Comparison of ENCODE assay signal across 24 mouse cellular contexts in genomic region chr3:28740353-28740752, GRCm38 (mm10). TPM values are rescaled to one million over a fixed set of nuclear protein-coding genes. Genes with fewer than 3 reads are reported as not detected.
"Had no signal": no experiment of that assay in that cellular context is flagged by ENCODE, and none has a peak within 500 bp of the region (broad histone marks: within the 10 kb centered on the region; RNA-seq: fewer than 3 reads in every experiment).

No protein-coding gene starts in this region.

- H3K9me3 ChIP-seq: liver, embryonic 15.5 days; lung, embryonic 15.5 days; midbrain, embryonic 13.5 days; midbrain, embryonic 15.5 days; neural tube, embryonic 12.5 days had no signal

- H3K4me2 ChIP-seq: liver, embryonic 15.5 days; lung, embryonic 15.5 days; midbrain, embryonic 11.5 days; midbrain, embryonic 13.5 days; midbrain, embryonic 15.5 days; neural tube, embryonic 12.5 days had no signal

- H3K4me1 ChIP-seq: liver, embryonic 15.5 days; lung, embryonic 15.5 days; megakaryocyte, embryonic 14.5 days; neural tube, embryonic 12.5 days had no signal

- H3K27me3 ChIP-seq: liver, embryonic 15.5 days; lung, embryonic 15.5 days; midbrain, embryonic 13.5 days; midbrain, embryonic 15.5 days; neural tube, embryonic 12.5 days had no signal

- H3K27ac ChIP-seq: liver, embryonic 15.5 days; lung, embryonic 15.5 days; macrophage; midbrain, embryonic 13.5 days; midbrain, embryonic 15.5 days; neural tube, embryonic 12.5 days had no signal

- ATAC-seq: liver, postnatal 0 days; lung, postnatal 0 days; midbrain, embryonic 13.5 days; midbrain, embryonic 15.5 days had no signal

- H3K9ac ChIP-seq: liver, embryonic 15.5 days; liver, postnatal 0 days; lung, embryonic 15.5 days; midbrain, embryonic 13.5 days; midbrain, embryonic 15.5 days; neural tube, embryonic 12.5 days had no signal

- H3K36me3 ChIP-seq: liver, embryonic 15.5 days; lung, embryonic 15.5 days; midbrain, embryonic 13.5 days; midbrain, embryonic 15.5 days; neural tube, embryonic 12.5 days had no signal

- H3K4me3 ChIP-seq: liver, embryonic 15.5 days; lung, embryonic 15.5 days; megakaryocyte, embryonic 14.5 days; midbrain, embryonic 13.5 days; midbrain, embryonic 15.5 days; neural tube, embryonic 12.5 days had no signal

- DNase-seq: liver, postnatal 0 days; lung, adult 2 months; lung, postnatal 14 days; lung, postnatal 36 days; retina, postnatal 1 day; right cerebral cortex, adult 18-20 months; right cerebral cortex, postnatal 25 days; right cerebral cortex, postnatal 4 days; thymus, adult 18-20 months; thymus, postnatal 14 days; thymus, postnatal 36 days had no signal

RNA-seq across cellular contexts. Expression of gene Slc2a2, which starts 42.6 kb away (rescaled TPM):
- total RNA-seq: megakaryocyte progenitor cell, adult 5-6 weeks; midbrain, postnatal 0 days; monocyte, adult 5-6 weeks; neutrophil, adult 5-6 weeks had no signal
- polyA plus RNA-seq: macrophage; midbrain, embryonic 11.5 days; midbrain, embryonic 13.5 days; midbrain, postnatal 0 days had no signal
